Mouse (Mus musculus): ENCODE results near the gene Col23a1.

GRCm38 (mm10) chr11:51293956-51294530, 4.3 kb downstream of the Col23a1 start:
- TF ChIP-seq CTCF (IDR thresholded peaks at IDR 0.05; ENCODE audit: extremely low read depth, insufficient read depth, insufficient read length, insufficient replicate concordance), result no peak
- no peak for TF ChIP-seq POLR2A (IDR thresholded peaks at IDR 0.05; ENCODE audit: low read depth, low read length)
